Mouse (Mus musculus): ENCODE measurements at regions not wholly inside any gene's neighbourhood (a gene's known extent, or its start where the extent isn't known, plus 50 kb on each side); places are given as distances from the start of the nearest gene placed in this dataset.

GRCm38 (mm10) chr10:16498580-16498979 lies 1224.4 kb upstream of the Cited2 start:
- TF ChIP-seq CTCF (IDR thresholded peaks at IDR 0.05; ENCODE audit: extremely low read depth, insufficient read depth, insufficient read length, insufficient replicate concordance) = no peak
- TF ChIP-seq POLR2A (IDR thresholded peaks at IDR 0.05; ENCODE audit: low read depth, low read length) = no peak

All from spleen, adult 2 months (tissue).